Mouse (Mus musculus) intestine, embryonic 14.5 days (tissue): ENCODE measurements around the gene Gramd1b. TPM values are rescaled to one million over a fixed set of nuclear protein-coding genes. Genes with fewer than 3 reads are reported as not detected.

Experiments
- ATAC-seq: fragments of 200-750 bp; cut with Nextera tagmentation; replicated peaks from 2 replicates; pipeline ENCODE4 v1.8.0; 2017; ENCODE audit warnings: low read depth, moderate number of reproducible peaks, moderate TSS enrichment, moderate library complexity; ENCODE audit not compliant: low FRiP score, low TSS enrichment
- DNase-seq: peaks from one replicate; pipeline ENCODE4 v3.0.0-alpha.2; 2018; ENCODE audit warnings: low spot score
- H3K27ac ChIP-seq: fragments of 300-500 bp; sonication (generic); 2 replicates; pipeline ENCODE4 v1.5.1; 2014; ENCODE audit warnings: low read depth, mild to moderate bottlenecking, control low read depth
- H3K27me3 ChIP-seq: fragments of 300-500 bp; sonication (generic); replicated peaks from 2 replicates; pipeline ENCODE4 v1.6.1; 2014; ENCODE audit warnings: low read length, control low read depth; ENCODE audit not compliant: control insufficient read depth, insufficient read depth
- H3K36me3 ChIP-seq: fragments of 300-500 bp; sonication (generic); 2 replicates; pipeline ENCODE4 v1.6.1; 2014; ENCODE audit warnings: low read length, control low read depth; ENCODE audit not compliant: control insufficient read depth, insufficient read depth
- H3K4me1 ChIP-seq: fragments of 300-500 bp; sonication (generic); replicated peaks from 2 replicates; pipeline ENCODE4 v1.6.1; 2014; ENCODE audit warnings: low read length, control low read depth, mixed read lengths; ENCODE audit not compliant: control insufficient read depth, insufficient read depth
- H3K4me2 ChIP-seq: fragments of 300-500 bp; sonication (generic); 2 replicates; pipeline ENCODE4 v1.6.1; 2014; ENCODE audit warnings: low read length
- H3K4me3 ChIP-seq: fragments of 300-500 bp; sonication (generic); 2 replicates; pipeline ENCODE4 v1.5.1; 2014; ENCODE audit warnings: low read depth, low read length, control low read depth, mixed read lengths
- H3K9ac ChIP-seq: fragments of 300-500 bp; sonication (generic); 2 replicates; pipeline ENCODE4 v1.6.1; 2014; ENCODE audit warnings: mild to moderate bottlenecking, low read length
- H3K9me3 ChIP-seq: fragments of 300-500 bp; sonication (generic); 2 replicates; pipeline ENCODE4 v1.6.1; 2016; ENCODE audit warnings: low read length, control low read depth; ENCODE audit not compliant: control insufficient read depth
- WGBS: fragments of 180-500 bp; shearing (Covaris S2); extraction: QIAGEN DNeasy Blood & Tissue Kit; methylation state at CpG from one replicate; pipeline ENCODE4 v1.1.7; 2014; 5-methylcytosine and 5-hydroxymethylcytosine counted together
- polyA plus RNA-seq: library from polyadenylated mRNA; unstranded; fragments of >200 nt; fragmentation: Nextera tagmentation; extraction: Ambion mirVana; gene quantifications from 2 replicates; pipeline ENCODE4 v1.2.1, GENCODE M21; 2014

Gramd1b gene
- polyA plus RNA-seq, 1 experiment from 2014 or later, result 3.5 TPM

DNA sequence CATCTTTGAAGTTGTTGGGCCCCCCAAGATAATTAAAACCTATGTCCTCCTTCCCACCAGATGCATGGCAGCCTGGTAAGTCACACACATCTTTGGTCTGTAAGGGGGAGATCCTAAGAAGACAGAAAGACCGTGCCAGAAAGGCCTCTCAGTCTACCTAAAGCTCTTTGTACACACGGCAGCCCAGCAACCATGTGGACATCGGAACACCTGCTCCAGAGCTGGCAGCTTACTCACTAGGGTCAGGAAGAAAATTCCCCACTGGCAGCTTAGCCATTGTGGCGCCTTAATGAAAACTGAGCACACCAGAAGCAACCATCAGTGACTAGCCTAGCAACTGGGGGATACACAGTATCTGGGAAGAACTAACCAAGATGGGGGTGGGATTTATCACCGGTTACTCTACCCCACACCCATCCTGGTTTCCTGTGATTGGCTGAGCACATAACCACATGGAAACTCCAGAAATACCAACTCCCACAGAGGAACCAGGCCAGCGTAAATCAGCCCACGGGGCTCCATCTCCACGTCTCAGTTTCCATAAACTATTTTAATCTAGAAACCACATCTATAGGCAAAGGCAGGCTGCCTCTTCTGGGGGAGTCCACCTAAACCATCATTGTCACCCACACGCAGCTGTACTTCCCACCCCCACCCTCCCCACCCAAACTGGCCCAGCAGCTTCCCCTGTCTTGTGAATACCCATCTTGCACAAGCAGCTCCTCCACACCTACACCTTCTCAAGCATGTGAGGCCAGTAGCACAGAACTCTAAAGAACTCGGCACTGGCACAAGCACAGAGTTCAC lies 81.4 kb downstream of the Gramd1b start:
- H3K36me3 ChIP-seq, result no peaks in the 10 kb centered on the region
- no peaks in the 10 kb centered on the region for H3K9me3 ChIP-seq
- ATAC-seq (no peak), DNase-seq (no peak)
- no peak overlapping the region for H3K27ac ChIP-seq
- WGBS, result 56% methylated on average over 10 of the region's 10 CpGs
- no peaks in the 10 kb centered on the region for H3K4me1 ChIP-seq
- no peak overlapping the region for H3K4me3 ChIP-seq
- no peak overlapping the region for H3K9ac ChIP-seq
- H3K27me3 ChIP-seq, result no peaks in the 10 kb centered on the region
- no peak overlapping the region for H3K4me2 ChIP-seq

DNA sequence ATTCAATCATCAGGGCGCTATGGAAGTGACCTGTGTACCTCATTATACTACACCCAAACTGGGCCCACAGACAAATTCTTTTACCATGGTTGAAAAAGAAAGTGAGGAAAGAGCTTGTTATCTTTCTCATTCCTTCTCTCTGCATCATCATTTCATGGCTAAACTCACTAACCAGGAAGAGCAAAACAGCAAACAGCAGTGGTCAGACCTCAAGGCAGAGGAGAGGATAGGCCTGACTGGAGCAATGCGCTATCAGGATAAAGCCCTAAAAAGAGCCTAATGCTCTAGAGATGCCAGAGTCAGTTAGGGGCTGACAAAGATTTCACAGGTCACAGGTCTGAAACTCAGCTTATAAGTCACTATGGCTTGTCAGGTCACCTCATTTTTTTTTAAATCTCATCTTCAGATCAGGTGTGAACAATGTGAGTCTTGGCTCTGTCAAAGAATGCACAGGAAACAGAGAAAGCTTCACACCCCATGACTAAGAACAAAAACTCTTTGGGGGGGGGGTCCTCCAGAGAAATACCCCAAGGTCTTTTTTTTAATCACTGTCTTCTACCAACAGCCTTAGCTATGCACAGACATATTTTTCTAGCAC lies 82.4 kb downstream of the Gramd1b start:
- H3K27ac ChIP-seq, result no peak overlapping the region
- 90% methylated on average over 2 of the region's 2 CpGs for WGBS

DNA sequence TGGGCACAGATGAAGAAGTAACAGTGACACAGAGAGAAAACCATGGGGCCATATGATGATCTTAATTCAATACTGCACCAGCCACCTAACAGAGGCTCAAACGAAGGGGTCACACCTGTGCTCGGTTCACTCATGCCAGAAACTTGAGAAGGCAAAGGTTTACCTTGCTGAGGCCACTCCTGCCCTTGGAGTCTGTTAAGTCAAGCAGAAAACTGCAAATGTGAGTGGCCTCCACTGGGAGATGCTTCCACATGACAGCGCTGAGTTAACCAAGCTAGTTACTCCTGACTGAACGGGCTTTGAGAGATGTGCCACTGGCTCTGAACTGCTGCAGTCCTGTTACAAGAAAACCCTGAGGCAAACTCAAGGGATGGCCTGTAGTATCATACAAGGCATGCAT lies 83.9 kb downstream of the Gramd1b start:
- no peaks in the 10 kb centered on the region for H3K27me3 ChIP-seq
- H3K4me3 ChIP-seq, result no peak overlapping the region
- H3K4me1 ChIP-seq, result no peaks in the 10 kb centered on the region
- H3K9ac ChIP-seq, result no peak overlapping the region
- H3K27ac ChIP-seq, result no peak overlapping the region
- ATAC-seq, result no peak
- no peaks in the 10 kb centered on the region for H3K36me3 ChIP-seq
- 83% methylated on average over 4 of the region's 4 CpGs for WGBS
- no peak overlapping the region for H3K4me2 ChIP-seq
- no peaks in the 10 kb centered on the region for H3K9me3 ChIP-seq
- DNase-seq, result no peak

More for the DNA sequence above, 82.4 kb downstream of the Gramd1b start:
- H3K4me3 ChIP-seq, result no peak overlapping the region
- H3K27me3 ChIP-seq, result no peaks in the 10 kb centered on the region
- H3K9me3 ChIP-seq, result no peaks in the 10 kb centered on the region
- ATAC-seq (no peak), DNase-seq (no peak)
- no peak overlapping the region for H3K9ac ChIP-seq
- H3K36me3 ChIP-seq, result no peaks in the 10 kb centered on the region
- no peaks in the 10 kb centered on the region for H3K4me1 ChIP-seq
- H3K4me2 ChIP-seq, result no peak overlapping the region

DNA sequence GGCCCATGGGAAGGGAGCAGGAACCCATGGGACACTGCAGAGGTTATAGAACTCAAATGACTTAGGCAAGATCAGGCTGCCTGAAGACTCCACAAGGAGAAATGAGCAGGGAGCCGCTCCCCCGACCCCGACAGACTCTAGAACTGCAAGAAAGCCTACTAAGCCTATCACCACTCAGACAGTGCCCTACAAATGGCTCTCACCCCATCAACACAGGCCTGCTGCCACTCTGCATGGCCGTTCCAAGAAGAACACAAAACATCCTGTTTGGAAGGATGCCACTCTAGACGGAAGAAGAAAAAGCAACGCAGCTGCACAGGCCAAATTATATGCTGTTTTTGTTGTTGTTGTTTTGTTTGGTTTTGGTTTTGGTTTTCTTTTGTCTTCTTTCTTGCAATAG lies 86.2 kb downstream of the Gramd1b start:
- WGBS, result 89% methylated on average over 6 of the region's 6 CpGs
- no peaks in the 10 kb centered on the region for H3K36me3 ChIP-seq
- no peak overlapping the region for H3K4me3 ChIP-seq
- H3K9ac ChIP-seq, result no peak overlapping the region
- ATAC-seq, result no peak
- no peak for DNase-seq
- H3K27me3 ChIP-seq, result no peaks in the 10 kb centered on the region
- H3K27ac ChIP-seq, result no peak overlapping the region
- H3K4me2 ChIP-seq, result no peak overlapping the region
- no peaks in the 10 kb centered on the region for H3K9me3 ChIP-seq
- H3K4me1 ChIP-seq, result no peaks in the 10 kb centered on the region

DNA sequence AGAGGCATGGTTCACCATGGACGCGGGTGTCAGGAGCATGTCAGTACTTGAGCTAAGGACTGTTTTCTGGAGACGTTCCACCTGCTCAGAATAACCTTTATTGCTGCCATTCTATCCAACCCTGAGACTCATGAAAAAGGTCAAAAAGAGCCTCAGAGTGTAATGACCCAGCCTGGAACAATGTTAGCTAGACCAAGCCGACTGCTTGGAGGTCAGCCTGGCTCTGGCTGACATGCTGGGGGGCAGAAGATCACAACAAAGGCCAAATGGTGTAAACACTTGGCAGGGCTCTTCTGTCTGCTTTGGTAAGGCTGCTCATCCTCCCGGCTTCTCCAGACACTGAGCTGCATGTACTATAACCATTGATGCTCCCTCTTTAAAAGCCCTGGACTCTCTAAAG lies 88.4 kb downstream of the Gramd1b start:
- H3K27ac ChIP-seq, result no peak overlapping the region
- H3K4me2 ChIP-seq, result no peak overlapping the region
- no peak for ATAC-seq
- no peaks in the 10 kb centered on the region for H3K27me3 ChIP-seq
- 54% methylated on average over 5 of the region's 5 CpGs for WGBS
- DNase-seq, result no peak
- H3K4me3 ChIP-seq, result no peak overlapping the region
- no peaks in the 10 kb centered on the region for H3K4me1 ChIP-seq
- H3K9me3 ChIP-seq, result no peaks in the 10 kb centered on the region
- no peaks in the 10 kb centered on the region for H3K36me3 ChIP-seq
- no peak overlapping the region for H3K9ac ChIP-seq

DNA sequence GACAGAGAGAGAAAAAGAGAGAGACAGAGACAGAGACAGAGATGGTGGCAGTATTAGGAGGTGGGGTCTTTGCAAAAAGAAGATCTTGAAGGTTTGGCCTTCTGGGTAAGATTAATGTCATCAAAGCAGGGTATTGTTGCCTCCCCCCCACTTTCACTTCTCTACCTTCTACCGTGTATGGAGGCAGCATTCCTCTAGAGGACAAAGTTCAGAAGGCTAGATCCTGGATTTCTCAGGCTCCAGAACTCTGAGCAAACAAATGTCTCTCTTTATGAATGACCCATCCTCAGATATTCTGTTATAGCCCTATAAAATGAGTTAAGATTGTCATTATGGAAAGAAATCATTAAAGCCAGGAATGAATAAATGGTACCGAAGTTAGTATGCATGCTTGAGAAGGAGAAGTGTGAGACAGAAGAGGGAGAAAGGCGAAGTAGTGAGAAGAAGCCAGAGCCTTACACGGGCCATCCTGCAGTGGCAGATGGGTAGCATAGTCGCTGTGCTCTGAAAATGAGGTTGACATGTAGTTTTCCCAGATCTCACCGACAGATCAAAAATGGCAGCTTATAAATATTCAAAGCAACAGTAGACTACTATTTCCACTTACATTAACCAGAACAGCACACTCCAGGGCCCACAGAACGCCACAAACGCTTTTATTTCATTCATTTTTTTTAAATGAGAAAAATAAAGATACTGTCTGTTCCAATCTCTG lies 91.1 kb downstream of the Gramd1b start:
- no peak overlapping the region for H3K9ac ChIP-seq
- no peak overlapping the region for H3K27ac ChIP-seq
- H3K4me2 ChIP-seq, result no peak overlapping the region
- no peaks in the 10 kb centered on the region for H3K9me3 ChIP-seq
- H3K4me3 ChIP-seq, result no peak overlapping the region
- WGBS, result 72% methylated on average over 8 of the region's 8 CpGs
- no peak for ATAC-seq
- no peaks in the 10 kb centered on the region for H3K36me3 ChIP-seq
- H3K27me3 ChIP-seq, result no peaks in the 10 kb centered on the region
- DNase-seq, result no peak
- H3K4me1 ChIP-seq, result no peaks in the 10 kb centered on the region

DNA sequence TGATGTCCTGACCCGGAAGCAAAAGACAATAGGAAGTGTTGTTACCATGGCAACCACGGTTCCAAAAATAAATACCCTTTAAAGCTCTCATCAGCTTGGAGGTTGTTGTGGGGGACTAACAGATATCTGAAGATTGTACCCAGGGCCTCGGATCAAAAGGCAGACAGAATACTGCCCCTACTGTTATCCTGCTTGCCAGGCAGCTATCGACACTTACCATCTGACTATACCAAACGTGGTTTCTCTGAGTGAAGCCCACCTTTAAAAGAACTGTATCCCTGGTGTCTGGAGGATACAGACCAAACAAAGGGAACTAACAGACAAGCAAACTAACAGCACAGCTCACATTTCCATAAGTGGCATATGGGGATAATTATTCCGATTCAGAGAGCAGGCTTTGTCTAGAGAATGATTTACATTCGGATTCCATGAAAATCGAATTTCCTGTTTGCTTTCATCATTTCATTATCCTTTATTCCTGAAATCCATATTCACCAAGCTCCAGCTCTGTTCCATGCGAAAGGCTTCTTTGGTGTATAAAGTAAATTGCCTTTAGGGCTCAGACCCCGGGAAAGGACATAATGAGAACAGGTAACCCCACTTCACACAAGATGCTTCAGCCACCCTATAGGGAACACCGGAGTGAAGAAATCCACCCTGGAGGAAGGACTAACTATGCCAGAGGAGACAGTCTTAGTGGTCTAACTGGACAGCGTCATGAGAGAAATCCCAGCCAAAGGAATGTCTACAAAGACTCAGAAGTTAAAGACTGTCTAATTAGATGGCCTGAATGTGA lies 92.3 kb downstream of the Gramd1b start:
- H3K9ac ChIP-seq, result no peak overlapping the region
- no peak overlapping the region for H3K4me2 ChIP-seq
- no peaks in the 10 kb centered on the region for H3K36me3 ChIP-seq
- no peaks in the 10 kb centered on the region for H3K27me3 ChIP-seq
- DNase-seq (no peak), ATAC-seq (no peak)
- H3K4me3 ChIP-seq, result no peak overlapping the region
- H3K9me3 ChIP-seq, result no peaks in the 10 kb centered on the region
- no peak overlapping the region for H3K27ac ChIP-seq
- WGBS, result 65% methylated on average over 12 of the region's 12 CpGs
- H3K4me1 ChIP-seq, result no peaks in the 10 kb centered on the region

DNA sequence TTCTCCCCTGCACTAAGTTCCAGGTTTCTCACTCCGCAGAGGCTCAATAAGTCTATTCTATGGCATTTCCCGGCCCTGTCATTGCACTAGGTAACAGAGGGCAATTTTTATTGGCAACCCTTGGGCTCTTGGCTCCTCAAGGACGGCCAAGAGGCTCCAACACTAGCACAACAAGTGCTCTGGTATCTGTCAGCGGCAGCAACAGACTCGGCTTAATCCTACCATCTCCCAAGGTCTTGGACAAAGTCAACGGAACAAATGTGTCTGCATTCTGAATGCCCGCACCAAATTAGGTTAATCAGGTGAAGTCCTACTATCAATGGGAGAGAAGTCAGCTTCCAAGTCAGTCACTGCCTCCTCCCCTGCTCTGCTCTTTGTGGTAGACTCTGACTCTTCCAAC lies 93.3 kb downstream of the Gramd1b start:
- H3K4me2 ChIP-seq, result no peak overlapping the region
- no peaks in the 10 kb centered on the region for H3K27me3 ChIP-seq
- no peaks in the 10 kb centered on the region for H3K9me3 ChIP-seq
- no peak for ATAC-seq
- H3K36me3 ChIP-seq, result no peaks in the 10 kb centered on the region
- H3K4me3 ChIP-seq, result no peak overlapping the region
- H3K4me1 ChIP-seq, result no peaks in the 10 kb centered on the region
- WGBS, result 75% methylated on average over 7 of the region's 7 CpGs
- no peak overlapping the region for H3K27ac ChIP-seq
- no peak for DNase-seq
- no peak overlapping the region for H3K9ac ChIP-seq
